Mouse (Mus musculus) frontal cortex, adult 2 months (tissue): ENCODE data around the gene Ndufb2. TPM values are rescaled to one million over a fixed set of nuclear protein-coding genes. Genes with fewer than 3 reads are reported as not detected.

ENCODE experiments used
- DNase-seq, 2 experiments: peaks; one replicate each; pipeline ENCODE4 v3.0.0; 2022; ENCODE audit warnings: low spot score in 1 of 2; ENCODE audit errors: extremely low spot score in 1 of 2
- polyA plus RNA-seq: library from polyadenylated mRNA; depleted of rRNA; stranded (reverse); fragments of >200 nt; gene quantifications from 2 replicates; pipeline ENCODE4 v1.2.3, GENCODE M21; 2012; rRNA removed

Gene Ndufb2
- polyA plus RNA-seq, 1 experiment, result 232 TPM

GRCm38 (mm10) chr6:39574951-39575350 is 17.4 kb upstream of the Ndufb2 start:
- DNase-seq, result no peak

- peak; percentile 38 to 60 for DNase-seq
Observed at GRCm38 (mm10) chr6:39579552-39579951, 12.8 kb upstream of the Ndufb2 start.

GRCm38 (mm10) chr6:39580558-39580957 is 11.8 kb upstream of the Ndufb2 start:
- DNase-seq, result no peak

GRCm38 (mm10) chr6:39581087-39581784 is 11.1 kb upstream of the Ndufb2 start:
- DNase-seq, result no peak

GRCm38 (mm10) chr6:39585517-39585916 is 6.9 kb upstream of the Ndufb2 start, which contains the start of gene Gm42420:
TSS of gene Gm42420 (plus strand) at chr6:39585753.
- DNase-seq, result no peak

- no peak for DNase-seq
Observed at GRCm38 (mm10) chr6:39591481-39591880, 893 bp upstream of the Ndufb2 start.

GRCm38 (mm10) chr6:39600851-39601250 is 8.5 kb downstream of the Ndufb2 start:
- no peak for DNase-seq

GRCm38 (mm10) chr6:39601828-39602227 is 9.5 kb downstream of the Ndufb2 start:
- no peak for DNase-seq

- no peak for DNase-seq
Observed at GRCm38 (mm10) chr6:39604565-39604964, 12.2 kb downstream of the Ndufb2 start.

GRCm38 (mm10) chr6:39606056-39606455 is 13.7 kb downstream of the Ndufb2 start:
- DNase-seq, result no peak

- no peak for DNase-seq
Observed at GRCm38 (mm10) chr6:39606862-39607261, 14.5 kb downstream of the Ndufb2 start.

- DNase-seq, result no peak
Observed at GRCm38 (mm10) chr6:39607365-39607764, 15.0 kb downstream of the Ndufb2 start.

- DNase-seq, result no peak
Observed at GRCm38 (mm10) chr6:39610207-39610606, 17.8 kb downstream of the Ndufb2 start.

- no peak for DNase-seq
Observed at GRCm38 (mm10) chr6:39611296-39611695, 18.9 kb downstream of the Ndufb2 start.

Other genes with a start within 250 kb of the Ndufb2 start
- gene Slc37a3, start 214.9 kb upstream of the Ndufb2 start, polyA plus RNA-seq, result 30.6 and 34.8 TPM in 2 replicates
- 0.22 and 0.27 TPM in 2 replicates for gene Rab19, start 211.4 kb upstream of the Ndufb2 start, polyA plus RNA-seq
- 102 and 108 TPM in 2 replicates for gene Mkrn1, start 172.1 kb upstream of the Ndufb2 start, polyA plus RNA-seq
- gene Dennd2a, start 34.7 kb upstream of the Ndufb2 start, polyA plus RNA-seq, result 21.6 and 24.8 TPM in 2 replicates
- gene Adck2, start 18.7 kb upstream of the Ndufb2 start, polyA plus RNA-seq, result 20.5 and 22.7 TPM in 2 replicates
- gene Gm42420, start 6.8 kb upstream of the Ndufb2 start, polyA plus RNA-seq, result 0.76 and 2.2 TPM in 2 replicates
- 36.9 and 38.2 TPM in 2 replicates for gene Braf, start 132.9 kb downstream of the Ndufb2 start, polyA plus RNA-seq
- gene Mrps33, start 218.4 kb downstream of the Ndufb2 start, polyA plus RNA-seq, result 295 and 302 TPM in 2 replicates